Mouse (Mus musculus) embryonic facial prominence, embryonic 14.5 days (tissue): Measurements from ENCODE around the gene Pygo2. TPM values are rescaled to one million over a fixed set of nuclear protein-coding genes. Genes with fewer than 3 reads are reported as not detected.

Experiments
- ATAC-seq: fragments of 200-750 bp; cut with Nextera tagmentation; 2 replicates; pipeline ENCODE4 v1.8.0; 2017; ENCODE audit warnings: low read depth, moderate number of reproducible peaks, moderate TSS enrichment
- DNase-seq: peaks from one replicate; pipeline ENCODE4 v3.0.0-alpha.2; 2015; ENCODE audit warnings: low spot score
- H3K27ac ChIP-seq: fragments of 300-500 bp; sonication (generic); replicated peaks from 2 replicates; pipeline ENCODE4 v1.5.1; 2014; ENCODE audit warnings: low read depth, mild to moderate bottlenecking, low read length, moderate library complexity
- H3K27me3 ChIP-seq: fragments of 300-500 bp; sonication (generic); replicated peaks from 2 replicates; pipeline ENCODE4 v1.6.1; 2014; ENCODE audit warnings: low read length; ENCODE audit not compliant: control insufficient read depth, insufficient read depth
- H3K36me3 ChIP-seq: fragments of 300-500 bp; sonication (generic); 2 replicates; pipeline ENCODE4 v1.6.1; 2014; ENCODE audit warnings: low read length, mixed read lengths; ENCODE audit not compliant: control insufficient read depth, insufficient read depth
- H3K4me1 ChIP-seq: fragments of 300-500 bp; sonication (generic); 2 replicates; pipeline ENCODE4 v1.6.1; 2014; ENCODE audit warnings: antibody characterized with exemption, low read length; ENCODE audit not compliant: control insufficient read depth, insufficient read depth
- H3K4me2 ChIP-seq: fragments of 300-500 bp; sonication (generic); 2 replicates; pipeline ENCODE4 v1.6.1; 2014; ENCODE audit warnings: low read depth, mild to moderate bottlenecking, low read length, moderate library complexity, mixed read lengths
- H3K4me3 ChIP-seq: fragments of 300-500 bp; sonication (generic); 2 replicates; pipeline ENCODE4 v1.5.1; 2014; ENCODE audit warnings: low read depth, mild to moderate bottlenecking, low read length
- H3K9ac ChIP-seq: fragments of 300-500 bp; sonication (generic); 2 replicates; pipeline ENCODE4 v1.6.1; 2014; ENCODE audit warnings: low read depth, mild to moderate bottlenecking, low read length, moderate library complexity, mixed read lengths
- H3K9me3 ChIP-seq: fragments of 300-500 bp; sonication (generic); 2 replicates; pipeline ENCODE4 v1.6.1; 2016; ENCODE audit warnings: low read length; ENCODE audit not compliant: control insufficient read depth
- whole genome bisulfite sequencing: fragments of 180-500 bp; shearing (Covaris S2); extraction: QIAGEN DNeasy Blood & Tissue Kit; methylation state at CpG from one replicate; pipeline ENCODE4 v1.1.7; 2014; 5-methylcytosine and 5-hydroxymethylcytosine counted together
- polyA plus RNA-seq: library from polyadenylated mRNA; unstranded; fragments of >200 nt; fragmentation: Nextera tagmentation; extraction: Ambion mirVana; gene quantifications from 2 replicates; pipeline ENCODE4 v1.2.1, GENCODE M21; 2014

Gene Pygo2
- polyA plus RNA-seq, 1 experiment from 2014 or later, result 51.6 TPM

DNA sequence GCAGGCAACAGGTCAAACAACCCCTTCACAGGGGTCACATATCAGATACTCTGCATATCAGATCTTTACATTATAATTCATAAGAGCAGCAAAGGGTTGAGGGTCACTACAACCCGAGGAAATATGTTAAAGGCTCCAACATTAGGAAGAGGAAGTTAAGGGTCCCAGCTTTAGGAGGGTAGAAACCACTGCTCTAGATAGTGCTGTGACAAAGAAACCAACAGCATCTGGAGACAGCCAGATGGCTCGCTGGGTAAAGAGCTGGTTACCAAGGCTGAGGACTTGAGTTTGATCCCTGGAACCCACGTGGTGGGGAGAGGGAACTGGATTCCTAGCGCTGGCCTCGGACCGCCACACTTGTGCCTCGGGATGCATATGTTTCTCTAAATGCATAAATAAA is 42.3 kb downstream of the Pygo2 start:
- H3K4me2 ChIP-seq, result no peak overlapping the region
- H3K27me3 ChIP-seq, result no peaks in the 10 kb centered on the region
- no peaks in the 10 kb centered on the region for H3K4me1 ChIP-seq
- DNase-seq (no peak), ATAC-seq (no peak)
- 80% methylated on average over 7 of the region's 7 CpGs for WGBS
- no peak overlapping the region for H3K27ac ChIP-seq
- H3K9me3 ChIP-seq, result no peaks in the 10 kb centered on the region
- H3K36me3 ChIP-seq, result peaks cover 12% of the 10 kb centered on the region; the same call in 1 of the 2 replicates
- H3K9ac ChIP-seq, result no peak overlapping the region
- no peak overlapping the region for H3K4me3 ChIP-seq

DNA sequence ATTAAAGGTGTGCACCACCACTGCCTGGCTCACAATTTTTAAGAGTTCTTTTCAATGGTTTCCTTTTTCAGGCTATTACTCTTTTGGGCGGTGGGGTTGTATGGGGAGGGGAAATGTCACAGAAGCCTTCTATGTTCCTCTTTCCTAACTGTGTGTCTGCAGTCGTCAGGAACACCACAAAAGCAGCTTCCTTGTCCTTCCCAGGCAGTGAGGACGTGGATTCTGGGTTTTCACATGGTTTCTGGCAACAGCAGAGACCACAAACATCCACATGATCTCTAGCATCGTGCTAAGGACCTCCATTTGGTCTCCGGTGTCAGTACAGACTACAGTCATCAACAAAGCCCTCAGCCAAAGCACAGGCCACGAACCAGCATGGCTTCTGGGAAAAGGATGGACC is 43.8 kb downstream of the Pygo2 start:
- Histone ChIP-seq H3K9ac (no peak overlapping the region), H3K27me3 (no peaks in the 10 kb centered on the region), H3K9me3 (no peaks in the 10 kb centered on the region), H3K27ac (no peak overlapping the region), H3K36me3 (peaks cover 2% of the 10 kb centered on the region; the same call in 1 of the 2 replicates), H3K4me1 (no peaks in the 10 kb centered on the region), H3K4me3 (no peak overlapping the region), H3K4me2 (no peak overlapping the region)
- ATAC-seq, result no peak
- no peak for DNase-seq
- 75% methylated on average over 6 of the region's 6 CpGs for WGBS

DNA sequence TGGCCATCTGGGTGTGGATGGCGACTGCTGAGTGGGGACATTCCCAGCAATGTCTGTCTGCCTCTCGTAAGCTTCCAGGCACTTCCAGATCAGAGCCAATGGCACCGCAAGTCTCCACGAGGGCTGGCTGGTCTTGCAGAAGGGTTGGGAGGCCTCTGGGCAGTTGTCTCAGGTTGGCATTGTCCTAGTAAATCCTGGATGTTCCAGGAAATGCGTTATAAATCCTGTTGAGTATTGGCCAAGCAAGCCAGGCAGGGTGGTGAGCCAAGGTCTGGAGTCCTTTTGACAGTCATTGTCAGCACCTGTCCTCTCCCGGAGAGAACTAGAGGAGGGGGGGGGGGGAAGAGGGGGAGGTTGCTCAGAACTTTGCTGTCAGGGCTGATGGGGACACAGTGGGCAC is 49.0 kb downstream of the Pygo2 start:
- no peaks in the 10 kb centered on the region for H3K36me3 ChIP-seq
- DNase-seq, result no peak
- no peaks in the 10 kb centered on the region for H3K9me3 ChIP-seq
- no peak overlapping the region for H3K9ac ChIP-seq
- H3K27me3 ChIP-seq, result no peaks in the 10 kb centered on the region
- H3K4me3 ChIP-seq, result no peak overlapping the region
- no peak overlapping the region for H3K4me2 ChIP-seq
- no peak overlapping the region for H3K27ac ChIP-seq
- H3K4me1 ChIP-seq, result no peaks in the 10 kb centered on the region
- ATAC-seq, result no peak
- WGBS, result 69% methylated on average over 6 of the region's 6 CpGs

DNA sequence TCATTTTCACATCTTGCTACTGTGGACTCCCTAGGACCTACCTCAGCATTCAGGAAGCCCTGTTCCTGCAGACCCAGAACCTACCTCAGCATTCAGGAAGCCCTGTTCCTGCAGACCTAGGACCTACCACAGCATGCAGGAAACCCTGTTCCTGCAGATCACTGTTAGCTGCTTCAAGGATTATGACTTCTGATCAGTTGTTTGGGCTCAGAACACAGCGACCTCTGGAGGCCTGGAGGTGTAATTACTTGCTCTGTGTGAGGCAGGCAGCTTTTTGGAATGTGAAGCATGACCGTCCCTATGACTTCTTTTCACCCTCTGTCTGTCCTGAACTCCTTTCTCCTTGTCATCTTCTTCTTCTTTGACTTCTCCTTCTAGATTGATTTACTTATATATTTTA is 51.5 kb downstream of the Pygo2 start:
- Histone ChIP-seq H3K9me3 (no peaks in the 10 kb centered on the region), H3K4me1 (peaks cover 3% of the 10 kb centered on the region; the same call in 1 of the 2 replicates), H3K27ac (no peak overlapping the region), H3K27me3 (0 out of 2 replicates have a peak, but pooled peaks cover 3% of the 10 kb centered on the region), H3K9ac (no peak overlapping the region), H3K4me2 (no peak overlapping the region), H3K4me3 (no peak overlapping the region), H3K36me3 (no peaks in the 10 kb centered on the region)
- DNase-seq, result no peak
- no peak for ATAC-seq
- WGBS, result 44% methylated on average over 2 of the region's 2 CpGs

DNA sequence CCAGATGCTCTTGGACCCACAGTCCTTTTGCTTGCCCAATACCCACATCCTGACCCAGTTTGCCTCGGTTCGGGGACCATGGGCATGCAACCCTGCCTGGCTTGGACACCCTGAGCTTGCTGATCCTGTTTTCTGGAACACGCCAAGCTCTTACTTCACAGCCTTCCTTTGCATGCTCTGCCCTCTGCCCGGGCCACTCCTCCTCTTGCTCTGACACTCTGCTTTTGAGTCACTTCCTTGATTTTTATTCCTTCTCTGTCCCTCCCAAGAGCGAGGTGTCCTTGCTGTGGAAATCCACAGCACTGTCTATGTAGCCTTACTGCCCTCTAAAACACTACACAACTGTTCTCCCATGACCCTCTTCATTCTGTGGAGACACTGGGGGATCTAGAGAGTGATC is 52.2 kb downstream of the Pygo2 start:
- Histone ChIP-seq H3K4me1 (peaks cover 3% of the 10 kb centered on the region; the same call in 1 of the 2 replicates), H3K27ac (no peak overlapping the region), H3K4me2 (no peak overlapping the region), H3K36me3 (no peaks in the 10 kb centered on the region), H3K4me3 (no peak overlapping the region), H3K9me3 (no peaks in the 10 kb centered on the region), H3K9ac (no peak overlapping the region), H3K27me3 (0 out of 2 replicates have a peak, but pooled peaks cover 3% of the 10 kb centered on the region)
- DNase-seq (no peak), ATAC-seq (no peak)
- 81% methylated on average over 5 of the region's 5 CpGs for WGBS

Other genes with a start within 250 kb of the Pygo2 start
- 27.9 and 33.9 TPM in 2 replicates for gene Fam189b, start 247.1 kb upstream of the Pygo2 start, polyA plus RNA-seq
- 47.8 and 54.5 TPM in 2 replicates for gene Gba, start 227.3 kb upstream of the Pygo2 start, polyA plus RNA-seq
- gene Thbs3, start 215.0 kb upstream of the Pygo2 start, polyA plus RNA-seq, result 51.5 and 52.0 TPM in 2 replicates
- gene Mtx1, start 203.1 kb upstream of the Pygo2 start, polyA plus RNA-seq, result 151 and 163 TPM in 2 replicates
- gene Muc1, start 201.2 kb upstream of the Pygo2 start, polyA plus RNA-seq, result 2.0 and 4.1 TPM in 2 replicates
- 324 and 349 TPM in 2 replicates for gene Krtcap2, start 184.2 kb upstream of the Pygo2 start, polyA plus RNA-seq
- gene Trim46, start 183.9 kb upstream of the Pygo2 start, polyA plus RNA-seq, result 3.7 and 4.7 TPM in 2 replicates
- 151 and 177 TPM in 2 replicates for gene Dpm3, start 170.9 kb upstream of the Pygo2 start, polyA plus RNA-seq
- 70.5 and 80.2 TPM in 2 replicates for gene Slc50a1, start 159.6 kb upstream of the Pygo2 start, polyA plus RNA-seq
- 33.8 and 35.8 TPM in 2 replicates for gene Efna1, start 149.1 kb upstream of the Pygo2 start, polyA plus RNA-seq
- gene Efna3, start 107.2 kb upstream of the Pygo2 start, polyA plus RNA-seq, result 18.7 and 21.2 TPM in 2 replicates
- 17.5 and 20.7 TPM in 2 replicates for gene Efna4, start 92.2 kb upstream of the Pygo2 start, polyA plus RNA-seq
- gene Adam15, start 80.2 kb upstream of the Pygo2 start, polyA plus RNA-seq, result 44.4 and 51.7 TPM in 2 replicates
- not detected in 2 replicates for gene Dcst2, start 68.2 kb upstream of the Pygo2 start, polyA plus RNA-seq
- 0.26 and 0.33 TPM in 2 replicates for gene Dcst1, start 65.0 kb upstream of the Pygo2 start, polyA plus RNA-seq
- 2.3 and 3.6 TPM in 2 replicates for gene Zbtb7b, start 35.4 kb upstream of the Pygo2 start, polyA plus RNA-seq
- not detected in 2 replicates for gene Lenep, start 27.4 kb upstream of the Pygo2 start, polyA plus RNA-seq
- gene Flad1, start 18.3 kb upstream of the Pygo2 start, polyA plus RNA-seq, result 24.2 and 24.8 TPM in 2 replicates
- 380 and 425 TPM in 2 replicates for gene Cks1b, start 11.8 kb upstream of the Pygo2 start, polyA plus RNA-seq
- gene Shc1, start 11.8 kb upstream of the Pygo2 start, polyA plus RNA-seq, result 74.0 and 75.2 TPM in 2 replicates
- 24.1 and 25.9 TPM in 2 replicates for gene Pbxip1, start 6.5 kb downstream of the Pygo2 start, polyA plus RNA-seq
- gene Pmvk, start 24.3 kb downstream of the Pygo2 start, polyA plus RNA-seq, result 45.7 and 48.6 TPM in 2 replicates
- 3.7 and 4.6 TPM in 2 replicates for gene Kcnn3, start 90.0 kb downstream of the Pygo2 start, polyA plus RNA-seq